Mouse (Mus musculus) layer of hippocampus, adult 2 months (tissue): Measurements from ENCODE around the gene Oaz3. TPM values are rescaled to one million over a fixed set of nuclear protein-coding genes. Genes with fewer than 3 reads are reported as not detected.
A peak's percentile ranks its signal among the peaks of the same experiment; 100 is the strongest.

Experiments
- DNase-seq, 2 experiments: peaks; one replicate each; pipeline ENCODE4 v3.0.0; 2022; ENCODE audit warnings: low spot score in 2 of 2
- H3K27ac ChIP-seq: fragments of 200-600 bp; 2 replicates; pipeline ENCODE4 v1.8.1; 2022
- H3K4me3 ChIP-seq: fragments of 200-600 bp; 2 replicates; pipeline ENCODE4 v1.8.1; 2022; ENCODE audit warnings: mild to moderate bottlenecking
- CTCF ChIP-seq: fragments of 200-600 bp; conservative IDR thresholded peaks from 2 replicates; pipeline ENCODE4 v1.8.1; 2022; ENCODE audit warnings: antibody characterized with exemption, mild to moderate bottlenecking, moderate library complexity
- total RNA-seq, 2 experiments: library from RNA; stranded (reverse); gene quantifications; 2 replicates each; pipeline ENCODE4 v1.2.3; 2021

Oaz3 gene
- total RNA-seq, 2 experiments from 2014 or later, result not detected

- DNase-seq, result no peak
- no peak overlapping the region for H3K4me3 ChIP-seq
- peak overlapping the region; percentile 86 for H3K27ac ChIP-seq
- TF ChIP-seq CTCF, result no peak
Measured at GRCm38 (mm10) chr3:94473567-94474232, 30.0 kb upstream of the Oaz3 start.

DNA sequence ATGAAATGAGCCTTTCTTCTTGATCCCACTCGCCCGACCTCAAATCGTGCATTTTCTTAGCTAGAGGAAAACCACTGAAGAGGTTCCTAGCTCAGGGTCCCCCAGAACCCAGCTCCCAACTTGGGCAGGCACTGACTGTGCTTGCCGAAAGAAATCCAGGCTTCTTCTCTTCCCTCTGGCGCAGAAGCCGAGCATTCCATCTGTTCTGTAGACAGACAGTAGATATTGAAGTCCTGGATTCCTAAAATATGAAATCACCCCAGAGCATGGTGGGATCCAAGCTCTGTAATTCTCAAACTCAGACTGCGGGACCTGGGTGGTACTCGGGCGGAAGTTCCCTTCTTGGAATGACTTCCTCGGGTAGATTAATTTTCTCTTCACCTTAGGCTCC, 29.4 kb upstream of the Oaz3 start:
- peak overlapping the region; percentile 37; the same call in 1 of the 2 replicates for H3K4me3 ChIP-seq
- no peak for TF ChIP-seq CTCF
- peak overlapping the region; percentile 86 for H3K27ac ChIP-seq
- DNase-seq, result no peak

DNA sequence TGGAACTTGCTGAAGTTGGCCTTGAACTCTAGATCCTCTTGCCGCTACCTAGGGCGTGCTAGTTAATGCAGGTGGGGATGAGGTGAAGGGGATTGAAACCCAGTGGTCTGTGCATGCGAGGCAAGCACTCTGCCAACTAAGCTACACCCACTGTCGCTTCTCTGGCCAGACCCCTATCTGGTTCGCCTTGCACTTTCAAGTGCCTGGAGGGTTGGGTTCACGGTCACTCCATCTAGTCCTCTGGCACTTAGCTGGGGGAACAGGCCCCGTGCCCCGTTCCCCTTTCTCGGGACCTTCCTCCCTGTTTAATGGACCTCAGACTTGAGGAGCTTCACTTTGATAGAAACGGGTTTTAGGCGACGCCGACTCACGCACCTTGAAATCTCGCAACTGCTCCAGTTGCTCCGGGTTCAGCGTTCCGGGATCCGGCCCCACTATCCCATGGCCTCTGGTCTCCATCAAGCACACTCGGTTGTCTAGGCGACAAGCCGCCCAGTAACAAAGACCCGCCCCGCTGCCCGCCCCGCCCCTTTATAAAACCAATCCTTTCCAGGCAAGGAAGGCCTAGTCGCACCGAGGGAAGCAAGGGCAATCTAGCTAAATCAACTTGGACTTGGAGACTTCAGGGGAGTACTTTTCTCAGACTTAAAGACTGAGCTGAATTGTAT, 28.9 kb upstream of the Oaz3 start:
- no peak for DNase-seq
- Histone ChIP-seq H3K27ac (peak overlapping the region; percentile 86), H3K4me3 (peak overlapping the region; percentile 37; the same call in 1 of the 2 replicates)
- no peak for TF ChIP-seq CTCF

- DNase-seq, result no peak
- Histone ChIP-seq H3K4me3 (no peak overlapping the region), H3K27ac (no peak overlapping the region)
- no peak for TF ChIP-seq CTCF
Measured at GRCm38 (mm10) chr3:94468931-94469330, 25.2 kb upstream of the Oaz3 start.

- no peak overlapping the region; the same call in 1 of the 2 replicates for H3K4me3 ChIP-seq
- H3K27ac ChIP-seq, result peak overlapping the region; percentile 96
- peak; percentile 56 for TF ChIP-seq CTCF
- peak; percentile 63 to 89 for DNase-seq
Measured at GRCm38 (mm10) chr3:94465632-94466430, 22.1 kb upstream of the Oaz3 start.

GRCm38 (mm10) chr3:94463926-94464578, 20.3 kb upstream of the Oaz3 start:
- H3K4me3 ChIP-seq, result no peak overlapping the region
- peak overlapping the region; percentile 96 for H3K27ac ChIP-seq
- TF ChIP-seq CTCF, result no peak
- DNase-seq, result no peak

- no peak for DNase-seq
- no peak for TF ChIP-seq CTCF
- Histone ChIP-seq H3K27ac (no peak overlapping the region), H3K4me3 (no peak overlapping the region)
Measured at GRCm38 (mm10) chr3:94459834-94460233, 16.1 kb upstream of the Oaz3 start.

- Histone ChIP-seq H3K27ac (peak overlapping the region; percentile 1; the same call in 1 of the 2 replicates), H3K4me3 (no peak overlapping the region)
- TF ChIP-seq CTCF, result no peak
- no peak for DNase-seq
Measured at GRCm38 (mm10) chr3:94457055-94457454, 13.3 kb upstream of the Oaz3 start.

DNA sequence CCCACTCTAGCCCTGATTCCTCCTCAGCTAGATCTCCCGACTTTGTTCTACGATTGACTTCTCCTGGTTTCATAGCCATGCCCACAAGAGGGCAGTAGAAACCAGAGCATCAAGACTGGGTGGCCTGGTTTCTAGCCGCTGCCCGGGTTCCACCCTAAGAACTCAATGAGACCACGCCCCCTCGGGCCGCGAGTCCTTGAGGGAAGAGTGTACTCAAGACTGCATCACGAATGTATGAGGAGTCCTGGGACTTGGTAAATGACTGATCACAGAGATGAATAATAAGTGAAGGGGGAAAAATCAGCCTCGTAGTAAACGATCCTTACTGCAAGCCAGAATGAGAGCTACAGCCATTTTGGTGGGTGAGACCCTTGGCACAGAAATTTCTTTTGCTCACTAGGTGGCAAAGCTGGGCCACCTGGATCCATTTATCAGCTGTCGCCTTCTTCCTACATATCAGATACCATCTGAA, 12.8 kb upstream of the Oaz3 start:
- TF ChIP-seq CTCF, result peak; percentile 95
- H3K4me3 ChIP-seq, result peak overlapping the region; percentile 44
- peak; percentile 84 to 85 for DNase-seq
- H3K27ac ChIP-seq, result peak overlapping the region; percentile 1; the same call in 1 of the 2 replicates

DNA sequence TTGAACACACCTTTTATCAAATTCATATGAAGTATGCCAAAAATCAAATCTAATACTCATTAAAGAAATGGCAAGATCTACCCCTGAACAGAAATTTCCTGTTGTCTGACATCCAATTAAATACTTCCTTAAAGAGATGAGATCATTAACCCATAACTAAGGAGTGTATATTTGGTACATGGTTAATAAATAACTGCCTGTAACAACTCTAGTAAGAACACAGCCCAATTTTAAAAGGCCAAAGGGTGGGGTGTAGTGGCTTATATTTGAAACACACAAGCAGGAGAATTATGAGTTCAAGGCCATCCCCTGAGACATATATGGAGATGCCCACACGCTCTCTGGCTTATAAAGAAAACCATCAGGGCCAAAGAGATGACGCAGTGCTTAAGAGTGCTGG, 5.7 kb upstream of the Oaz3 start:
- no peak for TF ChIP-seq CTCF
- DNase-seq, result no peak

GRCm38 (mm10) chr3:94442951-94443596, 641 bp downstream of the Oaz3 start, which contains the start of gene Mrpl9:
Gene Mrpl9 (plus strand): TSS chr3:94443318.
- peak; percentile 91 to 97 for DNase-seq
- no peak for TF ChIP-seq CTCF
- Histone ChIP-seq H3K4me3 (peak within 1 kb of the TSS; percentile 87), H3K27ac (peak within 1 kb of the TSS; percentile 92)

More for the DNA sequence above, 5.7 kb upstream of the Oaz3 start:
- no peak overlapping the region for H3K4me3 ChIP-seq
- H3K27ac ChIP-seq, result no peak overlapping the region

- H3K4me3 ChIP-seq, result no peak overlapping the region
- DNase-seq, result no peak
- TF ChIP-seq CTCF, result peak; percentile 70
- no peak overlapping the region for H3K27ac ChIP-seq
Measured at GRCm38 (mm10) chr3:94441182-94441581, 2.5 kb downstream of the Oaz3 start.
